Mouse (Mus musculus): Measurements from ENCODE around the gene Cntn5.

Gene Cntn5

GRCm38 (mm10) chr9:9944872-9945271 lies 959.7 kb downstream of the Cntn5 start:
- DNase-seq (ENCODE audit: low read depth, low spot score), result no peak

- DNase-seq (ENCODE audit: low read depth, low spot score), result no peak
These were observed 966.8 kb downstream of the Cntn5 start for GRCm38 (mm10) chr9:9937444-9938436.

- DNase-seq (ENCODE audit: low read depth, low spot score), result no peak
These were observed 984.0 kb downstream of the Cntn5 start for GRCm38 (mm10) chr9:9920580-9920979.

- DNase-seq (ENCODE audit: low read depth, low spot score), result no peak
These were observed 1005.5 kb downstream of the Cntn5 start for GRCm38 (mm10) chr9:9899070-9899469.

- DNase-seq (ENCODE audit: low read depth, low spot score), result no peak
These were observed 1018.4 kb downstream of the Cntn5 start for GRCm38 (mm10) chr9:9886210-9886609.

- no peak for DNase-seq (ENCODE audit: low read depth, low spot score)
These were observed 1021.7 kb downstream of the Cntn5 start for GRCm38 (mm10) chr9:9882779-9883383.

GRCm38 (mm10) chr9:9872112-9873035 lies 1032.2 kb downstream of the Cntn5 start:
- DNase-seq (ENCODE audit: low read depth, low spot score), result no peak

GRCm38 (mm10) chr9:9860631-9861030 lies 1043.9 kb downstream of the Cntn5 start:
- DNase-seq (ENCODE audit: low read depth, low spot score), result no peak

GRCm38 (mm10) chr9:9859323-9859722 lies 1045.3 kb downstream of the Cntn5 start:
- DNase-seq (ENCODE audit: low read depth, low spot score), result no peak

- DNase-seq (ENCODE audit: low read depth, low spot score), result no peak
These were observed 1049.8 kb downstream of the Cntn5 start for GRCm38 (mm10) chr9:9854791-9855190.

- no peak for DNase-seq (ENCODE audit: low read depth, low spot score)
These were observed 1074.3 kb downstream of the Cntn5 start for GRCm38 (mm10) chr9:9830231-9830630.

- no peak for DNase-seq (ENCODE audit: low read depth, low spot score)
These were observed 1084.6 kb downstream of the Cntn5 start for GRCm38 (mm10) chr9:9819963-9820362.

GRCm38 (mm10) chr9:9817477-9817876 lies 1087.1 kb downstream of the Cntn5 start:
- no peak for DNase-seq (ENCODE audit: low read depth, low spot score)

- no peak for DNase-seq (ENCODE audit: low read depth, low spot score)
These were observed 1105.0 kb downstream of the Cntn5 start for GRCm38 (mm10) chr9:9799546-9799945.

- DNase-seq (ENCODE audit: low read depth, low spot score), result no peak
These were observed 1120.9 kb downstream of the Cntn5 start for GRCm38 (mm10) chr9:9783680-9784079.

GRCm38 (mm10) chr9:9781157-9781884 lies 1123.3 kb downstream of the Cntn5 start:
- DNase-seq (ENCODE audit: low read depth, low spot score), result no peak

GRCm38 (mm10) chr9:9779646-9780045 lies 1124.9 kb downstream of the Cntn5 start:
- DNase-seq (ENCODE audit: low read depth, low spot score), result no peak

- no peak for DNase-seq (ENCODE audit: low read depth, low spot score)
These were observed 1133.8 kb downstream of the Cntn5 start for GRCm38 (mm10) chr9:9770777-9771176.

GRCm38 (mm10) chr9:9769659-9770058 lies 1134.9 kb downstream of the Cntn5 start:
- DNase-seq (ENCODE audit: low read depth, low spot score), result no peak

GRCm38 (mm10) chr9:9718145-9718544 lies 1186.4 kb downstream of the Cntn5 start:
- DNase-seq (ENCODE audit: low read depth, low spot score), result no peak

GRCm38 (mm10) chr9:9708671-9709070 lies 1195.9 kb downstream of the Cntn5 start:
- no peak for DNase-seq (ENCODE audit: low read depth, low spot score)
